Mouse (Mus musculus) G1E (cell line): ENCODE results near the gene Arntl2.

Experiments used
- CTCF ChIP-seq: IDR thresholded peaks from 2 replicates; pipeline ENCODE4 v1.5.1; 2012; ENCODE audit warnings: low read depth, low read length, inconsistent platforms, mixed read lengths
- GATA1 ChIP-seq: IDR thresholded peaks from 2 replicates; pipeline ENCODE4 v1.6.1; 2012; ENCODE audit warnings: borderline replicate concordance, low read length, inconsistent platforms, mixed read lengths
- POLR2AphosphoS5 ChIP-seq: IDR thresholded peaks from 2 replicates; pipeline ENCODE4 v1.6.1; 2012; ENCODE audit warnings: low read depth, low read length, inconsistent platforms; ENCODE audit not compliant: insufficient replicate concordance
- TAL1 ChIP-seq: conservative IDR thresholded peaks from 2 replicates; pipeline ENCODE4 v1.6.1; 2012; ENCODE audit warnings: low read depth, low read length, inconsistent platforms, mixed read lengths

DNA sequence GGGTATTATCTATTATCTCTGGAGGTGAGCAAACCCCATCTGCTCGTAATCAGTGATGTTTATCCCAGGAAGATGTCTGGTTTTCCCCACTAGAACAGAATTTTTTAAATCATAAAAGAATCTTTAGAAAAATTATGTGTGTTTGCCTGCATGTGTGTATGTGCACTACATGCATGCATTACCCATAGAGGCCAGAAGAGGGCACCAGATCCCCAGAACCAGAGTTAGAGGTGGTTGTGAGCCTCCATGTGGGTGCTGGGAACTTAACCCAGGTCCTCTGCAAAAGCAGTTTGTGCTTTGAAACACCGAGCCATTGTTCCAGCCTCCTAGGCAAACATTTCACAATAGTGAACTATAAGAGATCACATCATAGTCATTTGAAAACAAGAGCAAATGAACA is 81.0 kb downstream of the Arntl2 start:
- TF ChIP-seq CTCF, result 0 out of 2 replicates have a peak, but pooled peaks have one; percentile 6
- no peak for TF ChIP-seq POLR2AphosphoS5
- no peak for TF ChIP-seq GATA1
- no peak for TF ChIP-seq TAL1
